Mouse (Mus musculus): ENCODE measurements around the gene Lyzl4.

Lyzl4 gene

GRCm38 (mm10) chr9:121642001-121642400 is at the start of gene Lyzl4:
TSS of gene Lyzl4 (minus strand) at chr9:121642096.
- DNase-seq = peak; percentile 80 to 93

- no peak for DNase-seq
These were observed 48.8 kb upstream of the Lyzl4 start for GRCm38 (mm10) chr9:121690734-121691133.

- DNase-seq = no peak
These were observed 48.3 kb upstream of the Lyzl4 start for GRCm38 (mm10) chr9:121690200-121690651.

GRCm38 (mm10) chr9:121684702-121685101 is 42.8 kb upstream of the Lyzl4 start:
- DNase-seq = no peak

- no peak for DNase-seq
These were observed 40.3 kb upstream of the Lyzl4 start for GRCm38 (mm10) chr9:121682037-121682680.

GRCm38 (mm10) chr9:121681191-121681590 is 39.3 kb upstream of the Lyzl4 start:
- no peak for DNase-seq

- DNase-seq = peak; percentile 29 to 71
These were observed 37.7 kb upstream of the Lyzl4 start for GRCm38 (mm10) chr9:121679549-121679948.

GRCm38 (mm10) chr9:121677476-121677875 is 35.6 kb upstream of the Lyzl4 start:
- DNase-seq = no peak

- no peak for DNase-seq
These were observed 35.2 kb upstream of the Lyzl4 start for GRCm38 (mm10) chr9:121677069-121677468.

GRCm38 (mm10) chr9:121675556-121675955 is 33.7 kb upstream of the Lyzl4 start:
- no peak for DNase-seq

- peak; percentile 28 to 45 for DNase-seq
These were observed 33.1 kb upstream of the Lyzl4 start for GRCm38 (mm10) chr9:121675011-121675410.

GRCm38 (mm10) chr9:121673716-121674115 is 31.8 kb upstream of the Lyzl4 start:
- no peak for DNase-seq

- DNase-seq = peak; percentile 38 to 48
These were observed 30.4 kb upstream of the Lyzl4 start for GRCm38 (mm10) chr9:121672311-121672710.

GRCm38 (mm10) chr9:121671300-121671699 is 29.4 kb upstream of the Lyzl4 start:
- peak; percentile 62 to 69 for DNase-seq

GRCm38 (mm10) chr9:121669348-121669791 is 27.5 kb upstream of the Lyzl4 start:
- DNase-seq = peak; percentile 47 to 80

- no peak for DNase-seq
These were observed 25.9 kb upstream of the Lyzl4 start for GRCm38 (mm10) chr9:121667822-121668221.

- no peak for DNase-seq
These were observed 25.2 kb upstream of the Lyzl4 start for GRCm38 (mm10) chr9:121666957-121667630.

GRCm38 (mm10) chr9:121664104-121664503 is 22.2 kb upstream of the Lyzl4 start:
- DNase-seq = no peak

GRCm38 (mm10) chr9:121663467-121663866 is 21.6 kb upstream of the Lyzl4 start:
- DNase-seq = no peak

- DNase-seq = no peak
These were observed 17.9 kb upstream of the Lyzl4 start for GRCm38 (mm10) chr9:121659791-121660190.

- no peak for DNase-seq
These were observed 16.4 kb upstream of the Lyzl4 start for GRCm38 (mm10) chr9:121658248-121658647.

- DNase-seq = no peak
These were observed 15.2 kb upstream of the Lyzl4 start for GRCm38 (mm10) chr9:121657143-121657542.

- DNase-seq = no peak
These were observed 14.4 kb upstream of the Lyzl4 start for GRCm38 (mm10) chr9:121656322-121656721.

GRCm38 (mm10) chr9:121653668-121654067 is 11.8 kb upstream of the Lyzl4 start:
- no peak for DNase-seq
